Mouse (Mus musculus): ENCODE data around the gene Kifc5b. TPM values are rescaled to one million over a fixed set of nuclear protein-coding genes. Genes with fewer than 3 reads are reported as not detected.

Gene Kifc5b
- polyA plus RNA-seq, 1 experiment from 2014 or later, result 5.9 TPM

- no peaks in the 10 kb centered on the region for H3K4me1 ChIP-seq (replicated peaks; ENCODE audit: control insufficient read depth, insufficient read depth, low read length)
- ATAC-seq (ENCODE audit: low FRiP score) (no peak), DNase-seq (ENCODE audit: low spot score) (peak; percentile 80)
- H3K9ac ChIP-seq (ENCODE audit: low read depth, low read length), result no peak overlapping the region
- no peak overlapping the region for H3K27ac ChIP-seq (ENCODE audit: low read depth, low read length)
- peak overlapping the region; percentile 3; the same call in 1 of the 2 replicates for H3K4me3 ChIP-seq (ENCODE audit: low read depth, low read length)
- WGBS, result 24% methylated on average over 25 of the region's 25 CpGs
- H3K27me3 ChIP-seq (ENCODE audit: control insufficient read depth, insufficient read depth, low read length), result 0 out of 2 replicates have a peak, but pooled peaks cover 2% of the 10 kb centered on the region
- H3K9me3 ChIP-seq (ENCODE audit: control insufficient read depth, low read length), result no peaks in the 10 kb centered on the region
- H3K4me2 ChIP-seq (replicated peaks; ENCODE audit: low read depth, low read length), result peak overlapping the region; percentile 44
- no peaks in the 10 kb centered on the region for H3K36me3 ChIP-seq (ENCODE audit: control insufficient read depth, insufficient read depth, low read length)
These were observed 31.6 kb upstream of the Kifc5b start for GRCm38 (mm10) chr17:26884995-26885926.

GRCm38 (mm10) chr17:26886047-26886749 lies 30.7 kb upstream of the Kifc5b start:
- Histone ChIP-seq H3K4me1 (replicated peaks; ENCODE audit: control insufficient read depth, insufficient read depth, low read length) (no peaks in the 10 kb centered on the region), H3K9ac (ENCODE audit: low read depth, low read length) (no peak overlapping the region), H3K4me2 (replicated peaks; ENCODE audit: low read depth, low read length) (peak overlapping the region; percentile 26), H3K27me3 (ENCODE audit: control insufficient read depth, insufficient read depth, low read length) (0 out of 2 replicates have a peak, but pooled peaks cover 2% of the 10 kb centered on the region), H3K9me3 (ENCODE audit: control insufficient read depth, low read length) (no peaks in the 10 kb centered on the region), H3K4me3 (ENCODE audit: low read depth, low read length) (peak overlapping the region; percentile 16; the same call in 1 of the 2 replicates), H3K27ac (ENCODE audit: low read depth, low read length) (no peak overlapping the region), H3K36me3 (ENCODE audit: control insufficient read depth, insufficient read depth, low read length) (no peaks in the 10 kb centered on the region)
- DNase-seq (ENCODE audit: low spot score) (peak; percentile 89), ATAC-seq (ENCODE audit: low FRiP score) (peak; percentile 68)
- 12% methylated on average over 30 of the region's 30 CpGs for WGBS

GRCm38 (mm10) chr17:26887926-26888325 lies 29.0 kb upstream of the Kifc5b start:
- ATAC-seq (ENCODE audit: low FRiP score), result no peak
- H3K27me3 ChIP-seq (ENCODE audit: control insufficient read depth, insufficient read depth, low read length), result 0 out of 2 replicates have a peak, but pooled peaks cover 2% of the 10 kb centered on the region
- H3K4me1 ChIP-seq (replicated peaks; ENCODE audit: control insufficient read depth, insufficient read depth, low read length), result no peaks in the 10 kb centered on the region; the same call in 1 of the 2 replicates
- no peak overlapping the region for H3K4me2 ChIP-seq (replicated peaks; ENCODE audit: low read depth, low read length)
- H3K9ac ChIP-seq (ENCODE audit: low read depth, low read length), result no peak overlapping the region
- H3K27ac ChIP-seq (ENCODE audit: low read depth, low read length), result no peak overlapping the region
- no peaks in the 10 kb centered on the region for H3K36me3 ChIP-seq (ENCODE audit: control insufficient read depth, insufficient read depth, low read length)
- DNase-seq (ENCODE audit: low spot score), result no peak
- H3K4me3 ChIP-seq (ENCODE audit: low read depth, low read length), result no peak overlapping the region
- H3K9me3 ChIP-seq (ENCODE audit: control insufficient read depth, low read length), result no peaks in the 10 kb centered on the region
- WGBS, result 33% methylated on average over 3 of the region's 3 CpGs

- H3K9ac ChIP-seq (ENCODE audit: low read depth, low read length), result no peak overlapping the region
These were observed 24.1 kb upstream of the Kifc5b start for GRCm38 (mm10) chr17:26892635-26893375.

GRCm38 (mm10) chr17:26893492-26893891 lies 23.4 kb upstream of the Kifc5b start:
- H3K4me3 ChIP-seq (ENCODE audit: low read depth, low read length), result no peak overlapping the region
- DNase-seq (ENCODE audit: low spot score) (no peak), ATAC-seq (ENCODE audit: low FRiP score) (no peak)
- no peak overlapping the region for H3K27ac ChIP-seq (ENCODE audit: low read depth, low read length)
- H3K4me1 ChIP-seq (replicated peaks; ENCODE audit: control insufficient read depth, insufficient read depth, low read length), result peaks cover 2% of the 10 kb centered on the region; the same call in 1 of the 2 replicates
- H3K9ac ChIP-seq (ENCODE audit: low read depth, low read length), result no peak overlapping the region
- WGBS, result 53% methylated on average over 6 of the region's 6 CpGs
- no peaks in the 10 kb centered on the region for H3K36me3 ChIP-seq (ENCODE audit: control insufficient read depth, insufficient read depth, low read length)
- H3K9me3 ChIP-seq (ENCODE audit: control insufficient read depth, low read length), result no peaks in the 10 kb centered on the region
- no peaks in the 10 kb centered on the region for H3K27me3 ChIP-seq (ENCODE audit: control insufficient read depth, insufficient read depth, low read length)
- H3K4me2 ChIP-seq (replicated peaks; ENCODE audit: low read depth, low read length), result no peak overlapping the region

More at GRCm38 (mm10) chr17:26892635-26893375, 24.1 kb upstream of the Kifc5b start:
- Histone ChIP-seq H3K4me1 (replicated peaks; ENCODE audit: control insufficient read depth, insufficient read depth, low read length) (peaks cover 2% of the 10 kb centered on the region; the same call in 1 of the 2 replicates), H3K4me2 (replicated peaks; ENCODE audit: low read depth, low read length) (no peak overlapping the region), H3K27ac (ENCODE audit: low read depth, low read length) (no peak overlapping the region), H3K9me3 (ENCODE audit: control insufficient read depth, low read length) (no peaks in the 10 kb centered on the region), H3K4me3 (ENCODE audit: low read depth, low read length) (no peak overlapping the region), H3K36me3 (ENCODE audit: control insufficient read depth, insufficient read depth, low read length) (no peaks in the 10 kb centered on the region), H3K27me3 (ENCODE audit: control insufficient read depth, insufficient read depth, low read length) (no peaks in the 10 kb centered on the region)
- 50% methylated on average over 16 of the region's 16 CpGs for WGBS
- DNase-seq (ENCODE audit: low spot score) (peak; percentile 31), ATAC-seq (ENCODE audit: low FRiP score) (no peak)

DNA sequence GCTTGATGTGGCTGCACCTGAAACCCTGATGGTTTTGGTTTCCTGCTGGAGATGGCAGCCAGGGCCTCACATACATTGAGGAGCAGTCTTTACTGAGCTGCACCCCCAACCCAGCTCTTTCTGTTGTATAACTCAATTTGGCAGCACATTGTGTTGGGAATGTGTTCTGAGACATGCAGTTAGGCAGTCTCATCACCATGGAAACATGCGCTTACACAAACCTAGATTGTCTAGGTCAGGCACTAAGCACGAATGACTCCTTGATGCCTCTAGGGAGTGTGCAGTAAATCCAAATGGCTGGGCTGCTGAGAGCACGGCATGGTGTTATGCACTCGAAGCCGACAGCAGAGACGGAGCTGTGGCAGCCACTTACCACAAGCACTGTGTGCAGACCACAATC lies 22.5 kb upstream of the Kifc5b start:
- no peak overlapping the region for H3K4me3 ChIP-seq (ENCODE audit: low read depth, low read length)
- peaks cover 2% of the 10 kb centered on the region; the same call in 1 of the 2 replicates for H3K4me1 ChIP-seq (replicated peaks; ENCODE audit: control insufficient read depth, insufficient read depth, low read length)
- no peak for ATAC-seq (ENCODE audit: low FRiP score)
- DNase-seq (ENCODE audit: low spot score), result no peak
- no peak overlapping the region for H3K4me2 ChIP-seq (replicated peaks; ENCODE audit: low read depth, low read length)
- H3K27ac ChIP-seq (ENCODE audit: low read depth, low read length), result no peak overlapping the region
- no peaks in the 10 kb centered on the region for H3K27me3 ChIP-seq (ENCODE audit: control insufficient read depth, insufficient read depth, low read length)
- H3K9ac ChIP-seq (ENCODE audit: low read depth, low read length), result no peak overlapping the region
- 81% methylated on average over 6 of the region's 6 CpGs for WGBS
- H3K9me3 ChIP-seq (ENCODE audit: control insufficient read depth, low read length), result no peaks in the 10 kb centered on the region
- no peaks in the 10 kb centered on the region for H3K36me3 ChIP-seq (ENCODE audit: control insufficient read depth, insufficient read depth, low read length)

DNA sequence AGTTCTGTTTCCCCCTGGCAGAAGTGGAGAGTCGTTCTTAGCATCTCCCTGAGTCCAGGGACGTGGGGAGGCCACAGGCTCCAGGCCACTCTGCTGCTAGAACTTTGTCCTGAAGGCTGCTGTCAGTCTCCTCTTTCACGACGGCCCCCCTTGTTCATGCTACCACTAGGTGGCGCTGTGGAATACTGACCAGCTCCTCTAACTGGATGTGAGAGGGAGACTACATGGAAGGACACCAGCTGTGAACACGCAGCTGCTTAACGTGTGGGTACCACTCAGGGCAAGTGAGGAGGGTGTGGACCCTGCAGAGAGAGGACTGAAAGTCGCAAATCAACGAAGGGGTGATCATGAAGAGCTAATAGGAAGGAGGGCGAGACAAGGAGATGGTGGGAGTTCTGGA lies 21.3 kb upstream of the Kifc5b start:
- H3K9me3 ChIP-seq (ENCODE audit: control insufficient read depth, low read length), result no peaks in the 10 kb centered on the region
- H3K4me2 ChIP-seq (replicated peaks; ENCODE audit: low read depth, low read length), result no peak overlapping the region
- no peak overlapping the region for H3K9ac ChIP-seq (ENCODE audit: low read depth, low read length)
- H3K4me3 ChIP-seq (ENCODE audit: low read depth, low read length), result no peak overlapping the region
- H3K36me3 ChIP-seq (ENCODE audit: control insufficient read depth, insufficient read depth, low read length), result no peaks in the 10 kb centered on the region
- DNase-seq (ENCODE audit: low spot score), result peak; percentile 82
- 14% methylated on average over 10 of the region's 10 CpGs for WGBS
- no peaks in the 10 kb centered on the region for H3K27me3 ChIP-seq (ENCODE audit: control insufficient read depth, insufficient read depth, low read length)
- peaks cover 2% of the 10 kb centered on the region; the same call in 1 of the 2 replicates for H3K4me1 ChIP-seq (replicated peaks; ENCODE audit: control insufficient read depth, insufficient read depth, low read length)
- no peak for ATAC-seq (ENCODE audit: low FRiP score)
- no peak overlapping the region for H3K27ac ChIP-seq (ENCODE audit: low read depth, low read length)

DNA sequence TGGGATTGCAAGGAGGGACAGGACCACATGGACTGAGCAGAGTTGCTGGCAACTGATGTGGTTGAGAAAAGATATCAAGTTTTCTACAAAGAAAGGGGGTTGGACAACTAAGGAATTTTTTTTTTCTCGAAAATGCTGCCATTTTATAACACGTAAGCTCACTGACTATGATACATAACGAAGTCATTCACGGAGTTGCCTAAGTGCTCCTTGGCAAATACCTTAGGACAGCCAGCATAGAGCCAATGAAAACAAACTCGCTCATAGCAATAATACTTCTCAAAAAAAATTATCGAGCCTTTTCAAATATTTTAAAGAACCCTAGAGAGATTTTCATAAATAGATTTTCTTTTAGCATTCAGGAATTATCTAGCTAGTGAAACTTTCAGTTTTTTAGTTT lies 16.0 kb upstream of the Kifc5b start:
- no peaks in the 10 kb centered on the region for H3K4me1 ChIP-seq (replicated peaks; ENCODE audit: control insufficient read depth, insufficient read depth, low read length)
- H3K36me3 ChIP-seq (ENCODE audit: control insufficient read depth, insufficient read depth, low read length), result no peaks in the 10 kb centered on the region
- no peak overlapping the region for H3K4me3 ChIP-seq (ENCODE audit: low read depth, low read length)
- no peak overlapping the region for H3K9ac ChIP-seq (ENCODE audit: low read depth, low read length)
- no peak overlapping the region for H3K27ac ChIP-seq (ENCODE audit: low read depth, low read length)
- DNase-seq (ENCODE audit: low spot score), result no peak
- H3K4me2 ChIP-seq (replicated peaks; ENCODE audit: low read depth, low read length), result no peak overlapping the region
- no peaks in the 10 kb centered on the region for H3K27me3 ChIP-seq (ENCODE audit: control insufficient read depth, insufficient read depth, low read length)
- no peaks in the 10 kb centered on the region for H3K9me3 ChIP-seq (ENCODE audit: control insufficient read depth, low read length)
- 86% methylated on average over 6 of the region's 6 CpGs for WGBS
- ATAC-seq (ENCODE audit: low FRiP score), result no peak
